Mouse (Mus musculus): ENCODE results near the gene Asic1. TPM values are rescaled to one million over a fixed set of nuclear protein-coding genes. Genes with fewer than 3 reads are reported as not detected.

Asic1 gene
- total and polyA plus RNA-seq, 3 experiments: 0.08 to 1.0 TPM; not detected in 1

DNA sequence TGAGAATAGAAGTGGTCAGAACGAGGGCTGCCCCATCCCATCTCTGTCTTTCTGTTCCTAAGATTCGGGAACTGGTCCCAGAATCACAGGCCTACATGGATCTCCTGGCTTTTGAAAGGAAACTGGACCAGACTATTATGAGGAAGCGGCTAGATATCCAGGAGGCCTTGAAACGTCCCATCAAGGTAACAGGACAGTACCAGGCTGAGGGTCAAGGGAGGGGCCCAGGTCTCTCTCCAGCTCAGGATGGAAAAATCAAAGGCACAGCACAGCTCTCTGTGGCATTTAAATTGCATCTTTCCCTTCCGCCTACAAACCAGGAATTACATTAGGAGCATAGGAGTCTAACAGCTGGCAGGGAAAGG, 33.5 kb downstream of the Asic1 start (continued):
- no peak for TF ChIP-seq CTCF (IDR thresholded peaks at IDR 0.05 in 2 of 3, conservative IDR thresholded peaks at IDR 0.05 in 1 of 3; ENCODE audit: control insufficient read depth in 1 of 3, insufficient read depth in 1 of 3, low read depth in 2 of 3, low read length in 3 of 3, poor library complexity in 1 of 3, severe bottlenecking in 1 of 3)
- TF ChIP-seq MEF2A (IDR thresholded peaks at IDR 0.05; ENCODE audit: extremely low read depth, insufficient replicate concordance, low read depth, low read length, poor library complexity, severe bottlenecking): no peak

DNA sequence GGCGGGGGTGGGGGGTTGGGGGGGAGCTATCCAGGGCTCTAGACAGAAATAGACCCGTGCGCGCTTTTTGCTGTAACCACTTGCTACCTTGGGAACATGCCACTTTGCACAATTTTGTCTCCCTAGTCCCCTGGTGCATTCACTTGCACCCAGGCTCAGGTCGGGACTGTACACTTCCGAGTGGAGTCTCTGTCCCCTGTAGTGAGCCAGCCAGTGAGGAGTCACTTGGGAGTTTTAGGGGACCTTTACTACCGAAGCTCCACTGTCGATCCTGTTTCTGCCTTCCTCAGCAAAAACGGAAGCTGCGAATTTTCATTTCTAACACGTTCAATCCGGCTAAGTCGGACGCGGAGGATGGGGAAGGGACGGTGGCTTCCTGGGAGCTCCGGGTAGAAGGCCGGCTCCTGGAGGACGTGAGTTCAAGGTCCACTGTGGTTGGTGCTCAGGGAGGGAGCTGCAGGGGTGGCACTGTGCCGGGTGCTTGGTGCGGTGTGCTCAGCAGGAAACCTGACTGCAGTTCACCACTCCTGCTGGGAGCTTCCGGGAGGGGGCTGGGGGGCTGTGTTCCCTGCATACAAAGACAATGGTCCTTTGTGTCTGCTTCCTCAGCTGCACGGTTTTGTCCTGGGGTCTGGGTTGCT, 34.0 kb downstream of the Asic1 start:
- Histone ChIP-seq H3K79me2 (ENCODE audit: control insufficient read depth, insufficient read depth, low read length, poor library complexity) (peaks cover 4% of the 10 kb centered on the region; the same call in 1 of the 2 replicates), H3K27ac (ENCODE audit: control insufficient read depth, low read depth, low read length) (no peak overlapping the region), H3K9ac (ENCODE audit: control insufficient read depth, low read depth, low read length, poor library complexity, severe bottlenecking) (no peak overlapping the region), H3K4me1 (ENCODE audit: control insufficient read depth in 1 of 2, insufficient read depth in 2 of 2, low read length in 2 of 2) (peaks cover 0 to 14% of the 10 kb centered on the region in 2 experiments; a peak in 2 of 4 replicates), H3K36me3 (ENCODE audit: control insufficient read depth in 1 of 2, insufficient read depth in 2 of 2, low read length in 2 of 2) (peaks cover 3 to 4% of the 10 kb centered on the region in 2 experiments; a peak in 3 of 4 replicates), H3K27me3 (ENCODE audit: control insufficient read depth in 1 of 2, insufficient read depth in 2 of 2, low read length in 2 of 2) (no peaks in the 10 kb centered on the region), H3K9me3 (replicated peaks; ENCODE audit: insufficient read depth, low read length) (no peaks in the 10 kb centered on the region), H3K4me3 (ENCODE audit: control insufficient read depth in 1 of 2, insufficient read depth in 1 of 2, low read depth in 2 of 2, low read length in 2 of 2) (no peak overlapping the region)
- no peak for TF ChIP-seq E2F4 (IDR thresholded peaks at IDR 0.05; ENCODE audit: borderline replicate concordance, low read depth, low read length)
- no peak for TF ChIP-seq MAFK (IDR thresholded peaks at IDR 0.05; ENCODE audit: borderline replicate concordance, low read depth, low read length)
- no peak for TF ChIP-seq MYC (IDR thresholded peaks at IDR 0.05; ENCODE audit: low read depth, low read length)
- no peak for TF ChIP-seq TAL1 (IDR thresholded peaks at IDR 0.05; ENCODE audit: low read length)
- TF ChIP-seq EP300 (IDR thresholded peaks at IDR 0.05; ENCODE audit: low read depth in 1 of 2, low read length in 2 of 2): no peak
- no peak for TF ChIP-seq POLR2A (IDR thresholded peaks at IDR 0.05; ENCODE audit: control insufficient read depth in 1 of 2, insufficient read depth in 1 of 2, low read depth in 1 of 2, low read length in 2 of 2, poor library complexity in 1 of 2)
- no peak for TF ChIP-seq HCFC1 (IDR thresholded peaks at IDR 0.05; ENCODE audit: low read depth, low read length)
- no peak for TF ChIP-seq USF2 (IDR thresholded peaks at IDR 0.05; ENCODE audit: borderline replicate concordance in 1 of 2, insufficient read depth in 1 of 2, low read depth in 1 of 2, low read length in 2 of 2)
- TF ChIP-seq MAZ (IDR thresholded peaks at IDR 0.05; ENCODE audit: low read depth, low read length): no peak
- TF ChIP-seq GABPA (IDR thresholded peaks at IDR 0.05; ENCODE audit: low read depth, low read length): no peak
- TF ChIP-seq RCOR1 (IDR thresholded peaks at IDR 0.05; ENCODE audit: low read depth, low read length): no peak
- TF ChIP-seq ZNF384 (IDR thresholded peaks at IDR 0.05; ENCODE audit: low read depth, low read length): no peak
- no peak for TF ChIP-seq CHD2 (IDR thresholded peaks at IDR 0.05; ENCODE audit: low read length)
- TF ChIP-seq MXI1 (IDR thresholded peaks at IDR 0.05; ENCODE audit: low read depth, low read length): no peak
- no peak for TF ChIP-seq JUND (IDR thresholded peaks at IDR 0.05; ENCODE audit: low read depth, low read length)
- no peak for TF ChIP-seq UBTF (IDR thresholded peaks at IDR 0.05; ENCODE audit: borderline replicate concordance, insufficient read depth, low read depth, low read length)
- DNase-seq (ENCODE audit: low read depth, low spot score): no peak

All from MEL (cell line).